Mouse (Mus musculus) adrenal gland, adult 10 weeks (tissue): ENCODE results near the gene Slc6a18. TPM values are rescaled to one million over a fixed set of nuclear protein-coding genes. Genes with fewer than 3 reads are reported as not detected.

ENCODE experiments used
- polyA plus RNA-seq: library from polyadenylated mRNA; stranded (reverse); fragments of 350-450 nt; fragmentation: Illumina TruSeq; extraction: RNeasy Lipid Tissue Mini Kit (QIAGEN cat#74804); gene quantifications from one replicate; pipeline ENCODE4 v1.2.3, GENCODE M21; 2014; ENCODE audit warnings: low read depth, low replicate concordance

The Slc6a18 gene
- not detected for polyA plus RNA-seq

DNA sequence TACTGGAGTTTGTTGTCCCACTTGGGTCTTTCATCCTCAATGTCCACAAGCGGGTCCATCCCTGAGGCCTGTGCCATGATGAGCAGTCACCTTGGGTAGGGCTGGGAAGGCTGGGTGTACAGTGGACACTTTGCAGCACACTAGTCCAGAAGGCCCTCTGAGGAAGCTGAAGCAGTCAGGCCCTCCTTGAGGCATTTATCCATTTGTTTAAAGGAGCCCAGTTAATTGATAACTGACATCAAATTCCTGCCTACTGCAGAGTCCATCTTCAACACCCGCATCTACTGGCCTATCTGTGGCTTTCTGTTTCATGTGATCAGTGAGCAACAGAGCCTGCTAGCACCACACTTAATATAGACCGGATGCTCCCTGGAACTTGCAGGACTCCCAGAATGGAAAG lies at the start of gene Slc6a18:
Gene Slc6a18 (minus strand): TSS at position 171 of the 400 bp plus-strand sequence.

DNA sequence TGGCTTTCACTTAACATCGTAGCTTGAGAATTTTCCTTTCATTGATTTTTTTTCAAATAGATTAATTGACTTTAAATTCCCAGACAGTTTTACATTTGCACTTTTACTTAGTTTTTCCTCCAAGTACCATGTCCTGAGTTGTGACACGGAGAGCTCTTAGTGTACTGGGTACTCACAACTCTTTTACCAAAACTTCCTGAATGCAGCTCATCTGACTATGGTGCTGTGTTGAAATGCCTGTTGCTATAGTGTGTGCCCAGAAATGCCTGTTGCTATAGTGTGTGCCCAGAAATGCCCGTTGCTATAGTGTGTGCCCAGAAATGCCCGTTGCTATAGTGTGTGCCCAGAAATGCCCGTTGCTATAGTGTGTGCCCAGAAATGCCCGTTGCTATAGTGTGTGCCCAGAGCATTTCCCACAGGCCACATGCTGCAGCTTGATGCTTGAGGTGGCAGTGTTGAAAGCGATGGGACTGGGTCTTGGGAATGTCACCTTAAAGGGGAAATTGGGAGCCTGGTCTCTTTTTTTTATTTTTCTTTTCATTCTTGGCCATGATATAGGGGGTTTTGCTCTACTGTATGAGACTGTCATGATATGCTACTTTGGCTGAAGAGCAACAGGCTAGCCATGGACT lies 27.0 kb upstream of the Slc6a18 start, which contains the start of gene Slc6a19:
Gene Slc6a19 (minus strand): TSS at position 172 of the 632 bp plus-strand sequence.

GRCm38 (mm10) chr13:73626745-73627549 lies 50.9 kb downstream of the Slc6a18 start, which contains the start of gene Tert:
Tert (plus strand) TSS chr13:73626911.

Other genes starting within 250 kb of the Slc6a18 start
- gene Lpcat1, start 210.8 kb downstream of the Slc6a18 start, polyA plus RNA-seq: 7.2 TPM
- not detected for gene Slc6a3, start 141.3 kb downstream of the Slc6a18 start, polyA plus RNA-seq
- 121 TPM for gene Clptm1l, start 74.0 kb downstream of the Slc6a18 start, polyA plus RNA-seq
- gene Tert, start 51.1 kb downstream of the Slc6a18 start, polyA plus RNA-seq: 3.2 TPM
- gene Slc6a19, start 26.8 kb upstream of the Slc6a18 start, polyA plus RNA-seq: not detected
- 5.7 TPM for gene Slc12a7, start 55.1 kb upstream of the Slc6a18 start, polyA plus RNA-seq
- gene Nkd2, start 169.6 kb upstream of the Slc6a18 start, polyA plus RNA-seq: 0.70 TPM